Mouse (Mus musculus): ENCODE data around the gene Rab15.
A peak's percentile ranks its signal among the peaks of the same experiment; 100 is the strongest.

The Rab15 gene

GRCm38 (mm10) chr12:76776898-76777297 is 45.8 kb downstream of the Rab15 start:
- DNase-seq: no peak

- DNase-seq: no peak
These were observed 47.6 kb downstream of the Rab15 start for GRCm38 (mm10) chr12:76775132-76775531.

- DNase-seq: no peak
These were observed 48.1 kb downstream of the Rab15 start for GRCm38 (mm10) chr12:76774652-76775051.

- DNase-seq: no peak
These were observed 51.2 kb downstream of the Rab15 start for GRCm38 (mm10) chr12:76771540-76771939.

GRCm38 (mm10) chr12:76770841-76771500 is 51.7 kb downstream of the Rab15 start:
- no peak for DNase-seq

GRCm38 (mm10) chr12:76765901-76766630 is 56.6 kb downstream of the Rab15 start:
- peak; percentile 15 for DNase-seq

- peak; percentile 97 for DNase-seq
These were observed 57.3 kb downstream of the Rab15 start, which contains the start of the genes Churc1 and Fntb for GRCm38 (mm10) chr12:76765354-76765851. Churc1 (plus strand) TSS chr12:76765538. Fntb (plus strand) TSS chr12:76765589.

GRCm38 (mm10) chr12:76752652-76753318 is 69.9 kb downstream of the Rab15 start:
- DNase-seq: peak; percentile 28

GRCm38 (mm10) chr12:76750866-76751459 is 71.7 kb downstream of the Rab15 start:
- no peak for DNase-seq
